Mouse (Mus musculus) heart, postnatal 0 days (tissue): Measurements from ENCODE around the gene Cd209a. TPM values are rescaled to one million over a fixed set of nuclear protein-coding genes. Genes with fewer than 3 reads are reported as not detected.

Experiments used
- ATAC-seq: fragments of 200-750 bp; cut with Nextera tagmentation; 2 replicates; pipeline ENCODE4 v1.8.0; 2017; ENCODE audit warnings: low read depth, moderate number of reproducible peaks, moderate library complexity; ENCODE audit not compliant: insufficient read depth
- DNase-seq: peaks from one replicate; pipeline ENCODE4 v3.0.0-alpha.2; 2016; ENCODE audit warnings: low spot score
- H3K27ac ChIP-seq: fragments of 300-500 bp; sonication (generic); 2 replicates; pipeline ENCODE4 v1.5.1; 2014; ENCODE audit warnings: low read depth, mild to moderate bottlenecking
- H3K27me3 ChIP-seq: fragments of 300-500 bp; sonication (generic); 2 replicates; pipeline ENCODE4 v1.6.1; 2014; ENCODE audit warnings: low read length, mixed read lengths; ENCODE audit not compliant: control insufficient read depth, insufficient read depth
- H3K36me3 ChIP-seq: fragments of 300-500 bp; sonication (generic); replicated peaks from 2 replicates; pipeline ENCODE4 v1.6.1; 2014; ENCODE audit warnings: low read length, mixed read lengths; ENCODE audit not compliant: control insufficient read depth, insufficient read depth
- H3K4me1 ChIP-seq: fragments of 300-500 bp; sonication (generic); 2 replicates; pipeline ENCODE4 v1.6.1; 2014; ENCODE audit warnings: antibody characterized with exemption; ENCODE audit not compliant: control insufficient read depth, insufficient read depth
- H3K4me2 ChIP-seq: fragments of 300-500 bp; sonication (generic); 2 replicates; pipeline ENCODE4 v1.6.1; 2014; ENCODE audit warnings: low read depth, mild to moderate bottlenecking, low read length, moderate library complexity
- H3K4me3 ChIP-seq: fragments of 300-500 bp; sonication (generic); 2 replicates; pipeline ENCODE4 v1.5.1; 2014; ENCODE audit warnings: low read depth, low read length
- H3K9ac ChIP-seq: fragments of 300-500 bp; sonication (generic); replicated peaks from 2 replicates; pipeline ENCODE4 v1.6.1; 2014; ENCODE audit warnings: low read depth, low read length, mixed read lengths
- H3K9me3 ChIP-seq: fragments of 300-500 bp; sonication (generic); replicated peaks from 2 replicates; pipeline ENCODE4 v1.6.1; 2016; ENCODE audit warnings: low read length; ENCODE audit not compliant: control insufficient read depth
- CTCF ChIP-seq: IDR thresholded peaks from 2 replicates; pipeline ENCODE4 v1.5.1; 2016; ENCODE audit warnings: antibody characterized with exemption, control low read depth, low read depth
- EP300 ChIP-seq: IDR thresholded peaks from 2 replicates; pipeline ENCODE4 v1.6.1; 2016; ENCODE audit warnings: antibody characterized with exemption, low read depth
- WGBS: fragments of 180-500 bp; shearing (Covaris S2); extraction: QIAGEN DNeasy Blood & Tissue Kit; methylation state at CpG from one replicate; pipeline ENCODE4 v1.1.7; 2014; 5-methylcytosine and 5-hydroxymethylcytosine counted together
- microRNA-seq: library from miRNA; unstranded; fragments of <30 nt; microRNA quantifications from one replicate; pipeline ENCODE4, GENCODE M21; 2016
- polyA plus RNA-seq: library from polyadenylated mRNA; unstranded; fragments of >200 nt; fragmentation: Nextera tagmentation; extraction: Ambion mirVana; gene quantifications from 2 replicates; pipeline ENCODE4 v1.2.1, GENCODE M21; 2015
- total RNA-seq: library from RNA; depleted of rRNA; stranded (reverse); fragments of >200 nt; gene quantifications from 2 replicates; pipeline ENCODE4 v1.2.3, GENCODE M21; 2014; ENCODE audit warnings: low replicate concordance; rRNA removed

Cd209a gene
- total and polyA plus RNA-seq, 2 experiments from 2014 or later: not detected

DNA sequence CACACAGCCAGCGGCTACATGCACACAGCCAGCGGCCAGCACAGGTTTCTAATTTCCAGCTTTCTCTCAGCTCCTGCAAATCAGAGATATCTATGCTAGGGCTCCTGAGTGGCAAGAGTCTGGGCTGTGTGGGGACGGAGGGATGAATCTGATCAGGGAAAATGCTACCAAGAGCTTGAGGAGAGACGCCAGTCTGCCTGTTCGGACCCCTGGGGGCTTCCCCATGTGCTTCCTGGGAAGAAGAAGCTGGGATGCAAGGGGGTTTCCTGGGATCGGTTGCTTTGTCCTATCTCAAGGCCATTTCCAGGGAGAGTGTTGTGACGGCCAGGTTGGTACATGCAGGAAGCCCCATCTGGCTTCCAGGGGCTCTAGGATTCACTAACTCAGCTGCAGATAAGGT, 41.2 kb downstream of the Cd209a start:
- TF ChIP-seq CTCF (no peak), EP300 (no peak)
- WGBS: 52% methylated on average over 7 of the region's 7 CpGs
- Histone ChIP-seq H3K27me3 (no peaks in the 10 kb centered on the region), H3K4me3 (no peak overlapping the region), H3K4me2 (no peak overlapping the region), H3K9ac (no peak overlapping the region), H3K36me3 (no peaks in the 10 kb centered on the region), H3K9me3 (no peaks in the 10 kb centered on the region), H3K4me1 (no peaks in the 10 kb centered on the region; the same call in 1 of the 2 replicates), H3K27ac (no peak overlapping the region)
- ATAC-seq (no peak), DNase-seq (no peak)

DNA sequence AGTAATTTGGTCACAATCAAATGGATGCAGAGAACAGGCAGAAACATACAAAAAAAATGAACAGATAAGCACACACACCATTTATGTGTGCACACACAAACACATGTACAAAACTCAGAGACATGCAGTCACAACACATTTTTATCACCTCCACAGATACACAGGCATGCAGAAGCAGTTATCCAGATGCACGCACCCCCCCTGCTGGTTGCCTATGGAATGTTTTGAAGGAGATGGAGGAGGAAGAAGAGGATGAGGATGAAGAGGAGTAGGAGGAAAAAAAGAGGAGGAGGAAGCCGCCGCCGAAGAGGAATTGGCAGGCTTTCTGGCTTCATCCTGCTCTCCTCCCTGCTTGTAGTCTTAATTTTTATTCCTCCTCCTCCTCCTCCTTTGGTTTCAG, 43.1 kb downstream of the Cd209a start:
- 55% methylated on average over 4 of the region's 4 CpGs for WGBS
- no peak for DNase-seq
- no peak overlapping the region for H3K27ac ChIP-seq

DNA sequence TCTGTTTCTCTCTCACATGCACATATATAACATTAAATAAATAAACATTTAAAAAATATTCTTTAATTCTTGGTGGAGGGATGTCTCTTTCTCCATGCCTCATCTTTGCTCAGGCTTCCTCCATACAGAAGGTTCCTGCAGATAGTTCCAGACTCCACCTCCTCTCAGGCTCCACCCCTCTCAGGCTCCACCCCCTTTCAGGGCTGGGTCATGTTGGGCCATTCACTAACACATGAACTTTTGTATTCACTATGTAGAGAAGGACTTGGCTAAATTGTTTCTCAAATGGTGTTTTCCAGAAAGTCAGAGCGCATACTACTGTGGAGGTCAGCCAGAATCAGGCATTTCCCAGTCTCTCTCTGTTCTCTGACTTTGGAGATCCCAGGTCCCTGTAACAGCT, 47.3 kb downstream of the Cd209a start:
- no peak overlapping the region for H3K4me2 ChIP-seq

More for the DNA sequence above, 43.1 kb downstream of the Cd209a start:
- TF ChIP-seq CTCF: peak; percentile 44
- no peak for TF ChIP-seq EP300
- Histone ChIP-seq H3K9me3 (no peaks in the 10 kb centered on the region), H3K36me3 (no peaks in the 10 kb centered on the region), H3K4me2 (no peak overlapping the region), H3K4me3 (no peak overlapping the region), H3K27me3 (no peaks in the 10 kb centered on the region), H3K4me1 (no peaks in the 10 kb centered on the region), H3K9ac (no peak overlapping the region)
- no peak for ATAC-seq

DNA sequence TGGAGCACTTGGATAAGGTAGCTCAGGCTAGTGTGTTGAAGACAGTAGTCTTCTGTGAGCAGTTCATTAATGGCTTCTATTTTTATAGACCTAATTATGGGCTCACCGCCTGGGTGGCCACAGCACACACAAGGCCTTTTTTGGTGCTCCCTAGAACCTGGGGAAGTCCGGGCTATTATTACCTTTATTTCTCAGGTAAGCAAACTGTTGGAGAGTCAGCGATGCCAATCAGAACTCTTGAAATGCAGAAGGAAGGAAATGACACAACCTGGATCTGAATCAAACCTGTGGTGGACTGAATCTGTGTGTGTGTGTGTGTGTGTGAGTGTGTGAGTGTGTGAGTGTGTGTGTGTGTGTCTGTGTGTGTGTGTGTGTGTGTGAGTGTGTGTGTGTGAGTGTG, 54.7 kb downstream of the Cd209a start, which contains the start of gene Fcer2a:
Gene Fcer2a (minus strand): TSS at position 55 of the 400 bp plus-strand sequence.
- DNase-seq: no peak
- H3K9me3 ChIP-seq: no peaks in the 10 kb centered on the region
- WGBS: 66% methylated on average over 3 of the region's 3 CpGs
- no peaks in the 10 kb centered on the region for H3K27me3 ChIP-seq
- no peaks in the 10 kb centered on the region for H3K36me3 ChIP-seq
- no peak within 1 kb of the TSS for H3K9ac ChIP-seq
- no peak within 1 kb of the TSS for H3K4me2 ChIP-seq
- no peaks in the 10 kb centered on the region for H3K4me1 ChIP-seq
- H3K4me3 ChIP-seq: no peak within 1 kb of the TSS
- no peak for ATAC-seq
- no peak for TF ChIP-seq EP300
- no peak for TF ChIP-seq CTCF
- H3K27ac ChIP-seq: no peak within 1 kb of the TSS

More for the DNA sequence above, 47.3 kb downstream of the Cd209a start:
- no peaks in the 10 kb centered on the region for H3K27me3 ChIP-seq
- H3K36me3 ChIP-seq: no peaks in the 10 kb centered on the region
- ATAC-seq (no peak), DNase-seq (no peak)
- no peak overlapping the region for H3K4me3 ChIP-seq
- no peaks in the 10 kb centered on the region for H3K4me1 ChIP-seq
- no peak overlapping the region for H3K9ac ChIP-seq
- H3K9me3 ChIP-seq: no peaks in the 10 kb centered on the region
- 94% methylated on average over 1 of the region's 1 CpGs for WGBS
- TF ChIP-seq CTCF (no peak), EP300 (no peak)
- no peak overlapping the region for H3K27ac ChIP-seq

Small RNAs within 50 kb of the gene (microRNA-seq; reads per million reads assigned to microRNA genes)
- not detected for gene Gm24934

Other genes with a start within 250 kb of the Cd209a start
- gene Mcoln1, start 248.5 kb downstream of the Cd209a start, total RNA-seq: 47.6 and 56.5 TPM in 2 replicates
- 32.7 and 32.9 TPM in 2 replicates for gene Mcoln1, start 248.5 kb downstream of the Cd209a start, polyA plus RNA-seq
- 15.9 and 41.7 TPM in 2 replicates for gene Pnpla6, start 233.6 kb downstream of the Cd209a start, total RNA-seq
- 7.9 and 8.4 TPM in 2 replicates for gene Pnpla6, start 233.6 kb downstream of the Cd209a start, polyA plus RNA-seq
- 1.3 and 1.9 TPM in 2 replicates for gene C330021F23Rik, start 181.0 kb downstream of the Cd209a start, total RNA-seq
- 2.0 and 2.3 TPM in 2 replicates for gene C330021F23Rik, start 181.0 kb downstream of the Cd209a start, polyA plus RNA-seq
- 2.1 and 7.9 TPM in 2 replicates for gene Camsap3, start 161.7 kb downstream of the Cd209a start, total RNA-seq
- 0.33 and 0.43 TPM in 2 replicates for gene Camsap3, start 161.7 kb downstream of the Cd209a start, polyA plus RNA-seq
- gene Xab2, start 127.7 kb downstream of the Cd209a start, total RNA-seq: 26.8 and 27.0 TPM in 2 replicates
- gene Xab2, start 127.7 kb downstream of the Cd209a start, polyA plus RNA-seq: 20.0 TPM in 2 replicates
- gene Pet100, start 127.4 kb downstream of the Cd209a start, total RNA-seq: 2.4 and 14.4 TPM in 2 replicates
- gene Pet100, start 127.4 kb downstream of the Cd209a start, polyA plus RNA-seq: 112 and 121 TPM in 2 replicates
- not detected in 2 replicates for gene Pcp2, start 123.4 kb downstream of the Cd209a start, total RNA-seq
- not detected in 2 replicates for gene Pcp2, start 123.4 kb downstream of the Cd209a start, polyA plus RNA-seq
- gene Stxbp2, start 118.0 kb downstream of the Cd209a start, total RNA-seq: 15.2 and 30.5 TPM in 2 replicates
- 13.8 and 14.5 TPM in 2 replicates for gene Stxbp2, start 118.0 kb downstream of the Cd209a start, polyA plus RNA-seq
- not detected in 2 replicates for gene Retn, start 93.2 kb downstream of the Cd209a start, total RNA-seq
- not detected in 2 replicates for gene Retn, start 93.2 kb downstream of the Cd209a start, polyA plus RNA-seq
- not detected in 2 replicates for gene Mcemp1, start 83.2 kb downstream of the Cd209a start, total RNA-seq
- gene Mcemp1, start 83.2 kb downstream of the Cd209a start, polyA plus RNA-seq: 0.27 and 0.30 TPM in 2 replicates
- gene Fcor, start 76.6 kb downstream of the Cd209a start, total RNA-seq: not detected in 2 replicates
- gene Fcor, start 76.6 kb downstream of the Cd209a start, polyA plus RNA-seq: 1.3 and 1.7 TPM in 2 replicates
- gene Trappc5, start 72.7 kb downstream of the Cd209a start, total RNA-seq: 31.1 and 38.0 TPM in 2 replicates
- gene Trappc5, start 72.7 kb downstream of the Cd209a start, polyA plus RNA-seq: 29.2 and 29.8 TPM in 2 replicates
- not detected in 2 replicates for gene Fcer2a, start 54.8 kb downstream of the Cd209a start, total RNA-seq
- gene Fcer2a, start 54.8 kb downstream of the Cd209a start, polyA plus RNA-seq: 0.11 TPM in 1 of 2 replicates, not detected in the other
- gene Clec4g, start 28.3 kb downstream of the Cd209a start, total RNA-seq: 5.6 TPM in 1 of 2 replicates, not detected in the other
- gene Clec4g, start 28.3 kb downstream of the Cd209a start, polyA plus RNA-seq: 1.9 and 2.5 TPM in 2 replicates
- gene Cd209e, start 105.3 kb upstream of the Cd209a start, total RNA-seq: not detected in 2 replicates
- gene Cd209e, start 105.3 kb upstream of the Cd209a start, polyA plus RNA-seq: not detected in 2 replicates
- not detected in 2 replicates for gene Cd209d, start 129.6 kb upstream of the Cd209a start, total RNA-seq
- gene Cd209d, start 129.6 kb upstream of the Cd209a start, polyA plus RNA-seq: not detected in 2 replicates
- not detected in 2 replicates for gene Cd209b, start 177.9 kb upstream of the Cd209a start, total RNA-seq
- gene Cd209b, start 177.9 kb upstream of the Cd209a start, polyA plus RNA-seq: not detected in 2 replicates
- gene Cd209c, start 205.8 kb upstream of the Cd209a start, total RNA-seq: not detected in 2 replicates
- 0.07 TPM in 1 of 2 replicates, not detected in the other for gene Cd209c, start 205.8 kb upstream of the Cd209a start, polyA plus RNA-seq